Mouse (Mus musculus) embryonic facial prominence, embryonic 11.5 days (tissue): ENCODE results near the gene Myo1d. TPM values are rescaled to one million over a fixed set of nuclear protein-coding genes. Genes with fewer than 3 reads are reported as not detected.

Source experiments
- ATAC-seq: fragments of 200-750 bp; cut with Nextera tagmentation; replicated peaks from 2 replicates; pipeline ENCODE4 v1.8.0; 2017; ENCODE audit warnings: low read depth; ENCODE audit not compliant: insufficient number of reproducible peaks, low FRiP score, low TSS enrichment
- DNase-seq: peaks from one replicate; pipeline ENCODE4 v3.0.0-alpha.2; 2015; ENCODE audit warnings: low spot score
- H3K27ac ChIP-seq: fragments of 300-500 bp; sonication (generic); replicated peaks from 2 replicates; pipeline ENCODE4 v1.5.1; 2014; ENCODE audit warnings: mild to moderate bottlenecking, low read depth, low read length, control low read depth
- H3K27me3 ChIP-seq: fragments of 300-500 bp; sonication (generic); 2 replicates; pipeline ENCODE4 v1.6.1; 2014; ENCODE audit warnings: mild to moderate bottlenecking, low read length, moderate library complexity, mixed read lengths; ENCODE audit not compliant: control insufficient read depth, insufficient read depth
- H3K36me3 ChIP-seq: fragments of 300-500 bp; sonication (generic); replicated peaks from 2 replicates; pipeline ENCODE4 v1.6.1; 2014; ENCODE audit warnings: low read depth, mild to moderate bottlenecking, low read length, moderate library complexity, mixed read lengths; ENCODE audit not compliant: control insufficient read depth, insufficient read depth
- H3K4me1 ChIP-seq: fragments of 300-500 bp; sonication (generic); 2 replicates; pipeline ENCODE4 v1.6.1; 2014; ENCODE audit warnings: low read length, mixed read lengths; ENCODE audit not compliant: control insufficient read depth, insufficient read depth
- H3K4me2 ChIP-seq: fragments of 300-500 bp; sonication (generic); 2 replicates; pipeline ENCODE4 v1.6.1; 2014; ENCODE audit warnings: low read depth, mild to moderate bottlenecking, control low read depth, low read length, moderate library complexity
- H3K4me3 ChIP-seq: fragments of 300-500 bp; sonication (generic); 2 replicates; pipeline ENCODE4 v1.5.1; 2014; ENCODE audit warnings: low read depth, low read length, control low read depth
- H3K9ac ChIP-seq: fragments of 300-500 bp; sonication (generic); replicated peaks from 2 replicates; pipeline ENCODE4 v1.6.1; 2014; ENCODE audit warnings: mild to moderate bottlenecking, control low read depth, low read length
- H3K9me3 ChIP-seq: fragments of 300-500 bp; sonication (generic); replicated peaks from 2 replicates; pipeline ENCODE4 v1.6.1; 2016; ENCODE audit warnings: mild to moderate bottlenecking, low read length, inconsistent platforms, mixed read lengths; ENCODE audit not compliant: control insufficient read depth
- WGBS: fragments of 180-500 bp; shearing (Covaris S2); extraction: QIAGEN DNeasy Blood & Tissue Kit; methylation state at CpG from one replicate; pipeline ENCODE4 v1.1.7; 2014; 5-methylcytosine and 5-hydroxymethylcytosine counted together
- polyA plus RNA-seq: library from polyadenylated mRNA; unstranded; fragments of >200 nt; fragmentation: Nextera tagmentation; extraction: Ambion mirVana; gene quantifications from 2 replicates; pipeline ENCODE4 v1.2.1, GENCODE M21; 2014

The Myo1d gene
- polyA plus RNA-seq, 1 experiment from 2014 or later: 5.7 TPM

DNA sequence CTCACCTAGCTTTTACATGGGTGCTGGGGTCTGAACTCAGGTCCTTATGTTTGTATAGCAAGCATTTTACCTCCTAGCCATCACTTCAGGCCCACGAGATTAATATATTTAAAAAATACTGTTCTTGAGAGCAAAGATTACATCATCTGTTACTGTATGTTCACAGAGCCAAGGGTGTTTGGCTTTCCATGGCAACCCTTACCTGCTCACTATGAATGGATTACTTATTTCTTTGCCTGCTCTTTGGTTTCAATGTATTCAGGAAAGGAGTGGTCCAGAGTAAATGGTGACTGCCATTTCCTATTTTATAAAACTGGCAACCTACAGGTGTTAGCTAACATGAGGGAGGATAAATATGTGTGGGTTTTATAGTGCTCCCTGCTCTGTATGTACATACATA lies 66.1 kb downstream of the Myo1d start:
- Histone ChIP-seq H3K27me3 (no peaks in the 10 kb centered on the region), H3K9ac (no peak overlapping the region), H3K9me3 (no peaks in the 10 kb centered on the region), H3K4me1 (no peaks in the 10 kb centered on the region), H3K4me2 (no peak overlapping the region), H3K27ac (no peak overlapping the region), H3K4me3 (no peak overlapping the region), H3K36me3 (no peaks in the 10 kb centered on the region)
- 85% methylated on average over 1 of the region's 1 CpGs for WGBS
- ATAC-seq (no peak), DNase-seq (no peak)

DNA sequence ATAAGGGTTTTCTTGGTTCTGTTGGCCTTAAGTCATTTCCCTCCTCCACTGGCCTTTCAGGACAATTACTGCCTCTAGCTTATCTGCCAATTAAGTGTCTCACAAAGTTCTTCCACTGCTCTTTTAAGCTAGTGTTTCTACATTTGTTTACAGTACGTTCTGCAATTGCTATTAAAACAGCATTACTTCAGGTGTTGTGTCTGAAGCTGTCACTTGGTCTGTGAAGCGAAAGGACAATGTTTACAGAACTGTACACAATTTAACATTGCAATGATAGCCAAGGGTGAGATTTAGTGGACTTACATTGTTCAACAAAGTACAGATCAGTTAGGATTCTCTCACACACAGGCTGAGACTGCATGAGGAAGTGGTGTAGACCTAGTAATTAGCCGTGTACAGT lies 67.6 kb downstream of the Myo1d start:
- Histone ChIP-seq H3K4me2 (no peak overlapping the region), H3K9ac (no peak overlapping the region), H3K4me3 (no peak overlapping the region), H3K27me3 (no peaks in the 10 kb centered on the region), H3K27ac (no peak overlapping the region), H3K4me1 (no peaks in the 10 kb centered on the region), H3K9me3 (no peaks in the 10 kb centered on the region), H3K36me3 (no peaks in the 10 kb centered on the region)
- ATAC-seq: no peak
- 72% methylated on average over 3 of the region's 3 CpGs for WGBS
- DNase-seq: no peak

DNA sequence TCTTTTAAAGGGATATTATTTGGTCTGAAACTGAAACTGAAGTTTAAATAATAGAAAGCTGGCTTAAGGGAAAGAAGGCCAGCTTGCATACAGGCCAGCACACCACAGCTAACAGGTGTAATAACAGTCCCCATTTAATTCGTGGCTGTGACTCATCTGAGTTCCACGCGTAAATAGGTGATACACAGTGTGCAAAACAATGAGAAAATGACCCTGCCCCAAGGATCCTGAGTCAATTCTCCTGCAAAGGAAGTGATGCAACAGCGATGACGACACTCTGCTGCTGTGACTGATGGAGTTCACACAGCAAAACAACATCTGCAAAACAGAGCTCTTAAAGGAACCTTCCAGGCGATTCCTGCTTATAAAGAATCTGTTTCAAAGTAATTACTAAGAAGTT lies 68.5 kb downstream of the Myo1d start:
- Histone ChIP-seq H3K4me1 (no peaks in the 10 kb centered on the region), H3K9me3 (no peaks in the 10 kb centered on the region), H3K9ac (no peak overlapping the region), H3K4me3 (no peak overlapping the region), H3K27ac (no peak overlapping the region), H3K27me3 (no peaks in the 10 kb centered on the region), H3K36me3 (no peaks in the 10 kb centered on the region), H3K4me2 (no peak overlapping the region)
- DNase-seq (no peak), ATAC-seq (no peak)
- WGBS: 67% methylated on average over 6 of the region's 6 CpGs

DNA sequence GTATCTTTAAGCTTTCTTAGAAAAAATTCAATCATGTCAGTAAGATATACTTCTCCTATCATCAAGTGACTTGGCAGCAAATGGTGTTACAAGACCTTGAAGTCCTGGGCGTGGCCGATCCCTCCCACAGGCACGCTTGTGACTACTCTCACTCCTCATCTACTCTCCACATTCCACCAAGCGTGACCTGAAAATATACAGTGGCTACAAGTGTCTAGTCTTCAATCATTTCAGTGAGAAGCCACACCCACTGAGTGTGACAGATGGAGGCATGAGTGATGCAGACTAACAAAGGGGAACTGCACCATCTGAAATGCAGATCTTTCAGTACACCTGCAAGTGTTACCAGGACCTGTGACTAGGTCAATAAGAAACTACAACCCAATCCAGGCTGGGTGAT lies 79.2 kb downstream of the Myo1d start:
- 80% methylated on average over 4 of the region's 4 CpGs for WGBS
- no peaks in the 10 kb centered on the region for H3K36me3 ChIP-seq
- no peaks in the 10 kb centered on the region for H3K27me3 ChIP-seq
- no peak for ATAC-seq
- H3K4me2 ChIP-seq: no peak overlapping the region
- no peak overlapping the region for H3K9ac ChIP-seq
- H3K9me3 ChIP-seq: no peaks in the 10 kb centered on the region
- H3K27ac ChIP-seq: no peak overlapping the region
- H3K4me1 ChIP-seq: no peaks in the 10 kb centered on the region
- DNase-seq: no peak
- no peak overlapping the region for H3K4me3 ChIP-seq

DNA sequence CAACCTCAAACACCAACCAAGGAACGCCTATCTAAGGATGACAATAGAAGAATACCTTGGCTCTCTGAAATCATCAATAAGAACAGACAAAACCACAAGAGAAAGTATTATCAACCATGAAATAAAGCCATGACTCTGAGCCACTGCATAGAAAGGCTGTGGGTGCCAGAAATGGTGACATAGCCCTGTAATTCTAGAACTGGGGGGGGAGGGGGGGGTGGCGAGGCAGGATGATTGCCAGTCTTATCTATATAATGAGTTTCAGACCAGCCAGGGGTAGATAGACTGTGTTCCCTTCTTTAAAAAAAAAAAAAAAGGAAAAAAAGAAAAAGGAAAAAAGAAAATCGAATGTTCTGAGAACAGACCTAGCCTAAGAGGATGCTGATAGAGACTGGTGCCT lies 81.1 kb downstream of the Myo1d start:
- Histone ChIP-seq H3K27ac (no peak overlapping the region), H3K4me1 (no peaks in the 10 kb centered on the region), H3K9me3 (no peaks in the 10 kb centered on the region), H3K4me3 (no peak overlapping the region), H3K4me2 (no peak overlapping the region), H3K27me3 (no peaks in the 10 kb centered on the region), H3K36me3 (no peaks in the 10 kb centered on the region), H3K9ac (no peak overlapping the region)
- WGBS: 70% methylated on average over 3 of the region's 3 CpGs
- ATAC-seq (no peak), DNase-seq (no peak)

DNA sequence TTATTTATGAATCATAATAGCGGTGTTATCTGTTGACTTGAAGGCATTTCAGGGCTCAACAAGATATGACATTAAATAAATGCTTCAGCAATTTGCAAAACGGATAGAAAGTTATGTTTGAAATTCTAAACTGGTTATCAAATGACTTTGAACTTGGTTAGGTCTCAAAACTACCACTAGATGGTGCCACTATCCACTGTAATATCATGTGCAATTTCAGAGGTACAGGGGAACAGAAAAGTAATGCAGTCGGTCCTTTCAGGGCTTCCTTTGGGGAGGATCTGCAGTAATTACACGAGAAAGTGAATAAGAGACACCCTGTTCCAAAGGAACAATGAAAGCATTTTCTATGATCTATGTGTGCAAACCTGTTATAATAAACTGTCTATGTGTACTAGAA lies 83.5 kb downstream of the Myo1d start:
- no peaks in the 10 kb centered on the region for H3K4me1 ChIP-seq
- H3K27me3 ChIP-seq: no peaks in the 10 kb centered on the region
- ATAC-seq: no peak
- H3K4me2 ChIP-seq: no peak overlapping the region
- H3K27ac ChIP-seq: no peak overlapping the region
- WGBS: 11% methylated on average over 4 of the region's 4 CpGs
- no peak overlapping the region for H3K4me3 ChIP-seq
- H3K9ac ChIP-seq: no peak overlapping the region
- peak; percentile 77 for DNase-seq
- no peaks in the 10 kb centered on the region for H3K9me3 ChIP-seq
- H3K36me3 ChIP-seq: no peaks in the 10 kb centered on the region

DNA sequence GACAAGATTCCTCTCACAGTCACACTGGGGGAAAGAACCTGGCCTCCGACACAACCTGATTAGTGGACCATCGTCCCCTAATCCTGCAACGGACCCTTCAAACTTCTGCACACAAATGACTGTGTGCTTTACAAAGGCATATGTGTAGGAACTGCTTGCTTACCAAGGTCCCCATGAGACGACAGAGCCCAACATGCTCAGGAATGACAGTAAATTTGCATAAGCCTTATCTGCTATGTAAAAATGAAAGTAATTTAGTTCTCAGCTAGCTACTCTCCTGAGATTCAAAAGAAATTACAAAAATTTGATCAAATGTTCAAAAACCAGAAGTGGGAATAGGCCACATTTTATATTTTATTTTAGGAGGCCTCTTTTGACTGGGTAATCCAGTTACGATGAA lies 95.2 kb downstream of the Myo1d start:
- WGBS: 85% methylated on average over 5 of the region's 5 CpGs
- no peaks in the 10 kb centered on the region for H3K36me3 ChIP-seq

DNA sequence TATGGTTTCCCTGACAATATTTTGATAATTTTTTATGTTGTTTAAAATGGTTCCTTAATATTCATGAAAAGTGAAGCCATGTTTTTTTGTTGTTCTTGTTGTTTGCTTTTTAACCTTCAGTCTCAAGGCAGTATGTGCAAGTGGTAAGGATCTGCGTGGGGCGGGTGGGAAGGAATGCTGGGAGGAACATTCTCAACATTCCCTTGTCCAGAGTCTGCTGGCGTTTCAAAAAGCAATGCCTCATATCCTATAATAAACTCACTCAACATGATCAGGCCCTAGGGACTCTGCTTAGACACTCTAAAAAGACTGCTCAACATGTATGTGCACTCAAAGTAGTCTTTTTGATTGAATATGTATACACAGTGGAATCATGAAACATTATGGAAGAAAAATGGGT lies 97.1 kb downstream of the Myo1d start:
- H3K36me3 ChIP-seq: no peaks in the 10 kb centered on the region
- H3K9ac ChIP-seq: no peak overlapping the region
- WGBS: 58% methylated on average over 3 of the region's 3 CpGs
- no peaks in the 10 kb centered on the region for H3K9me3 ChIP-seq
- no peak for ATAC-seq
- H3K4me2 ChIP-seq: no peak overlapping the region
- H3K4me1 ChIP-seq: no peaks in the 10 kb centered on the region
- H3K27ac ChIP-seq: no peak overlapping the region
- H3K27me3 ChIP-seq: no peaks in the 10 kb centered on the region
- DNase-seq: no peak
- H3K4me3 ChIP-seq: no peak overlapping the region

More for the DNA sequence above, 95.2 kb downstream of the Myo1d start:
- Histone ChIP-seq H3K4me3 (no peak overlapping the region), H3K27ac (no peak overlapping the region), H3K9ac (no peak overlapping the region), H3K4me2 (no peak overlapping the region), H3K9me3 (no peaks in the 10 kb centered on the region), H3K27me3 (no peaks in the 10 kb centered on the region), H3K4me1 (no peaks in the 10 kb centered on the region)
- no peak for ATAC-seq
- no peak for DNase-seq

DNA sequence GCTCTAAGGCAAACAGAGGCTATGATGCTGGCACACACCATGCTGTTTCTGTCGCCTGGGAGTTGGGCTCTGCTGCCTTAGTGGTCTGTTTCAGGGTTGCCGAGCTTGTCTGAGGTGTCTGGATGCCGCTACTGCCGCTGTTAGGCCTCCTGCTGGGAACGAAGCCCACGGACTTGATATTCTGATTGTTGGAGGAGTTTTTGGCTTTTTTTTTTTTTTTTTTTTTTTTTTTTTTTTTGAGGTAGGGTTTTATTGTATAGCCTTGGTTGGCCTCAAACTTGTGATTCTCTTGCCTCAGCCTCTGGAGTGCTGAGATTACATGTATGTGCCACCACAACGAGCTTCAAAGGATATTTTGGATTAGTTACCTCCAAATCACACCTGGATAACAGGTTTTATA lies 106.8 kb downstream of the Myo1d start:
- DNase-seq (no peak), ATAC-seq (no peak)
- Histone ChIP-seq H3K4me2 (no peak overlapping the region), H3K27me3 (no peaks in the 10 kb centered on the region), H3K4me1 (no peaks in the 10 kb centered on the region), H3K36me3 (no peaks in the 10 kb centered on the region), H3K27ac (no peak overlapping the region), H3K9me3 (no peaks in the 10 kb centered on the region), H3K9ac (no peak overlapping the region), H3K4me3 (no peak overlapping the region)
- WGBS: 51% methylated on average over 7 of the region's 7 CpGs
